Mouse (Mus musculus) cerebellum, adult 9-10 months (tissue): Measurements from ENCODE around the gene Arhgef38.

Experiments used
- DNase-seq: peaks from one replicate; pipeline ENCODE4 v3.0.0; 2022

The Arhgef38 gene

GRCm38 (mm10) chr3:133234821-133235295 lies at the start of gene Arhgef38:
Arhgef38 (minus strand) TSS chr3:133234949.
- DNase-seq: no peak

- peak; percentile 76 for DNase-seq
These were observed 37.1 kb upstream of the Arhgef38 start for GRCm38 (mm10) chr3:133271887-133272286.

GRCm38 (mm10) chr3:133258860-133259259 lies 24.1 kb upstream of the Arhgef38 start:
- no peak for DNase-seq

- DNase-seq: no peak
These were observed 21.1 kb upstream of the Arhgef38 start for GRCm38 (mm10) chr3:133255842-133256241.

- peak; percentile 9 for DNase-seq
These were observed 9.3 kb upstream of the Arhgef38 start for GRCm38 (mm10) chr3:133244027-133244426.

GRCm38 (mm10) chr3:133241916-133242315 lies 7.2 kb upstream of the Arhgef38 start:
- DNase-seq: no peak

- no peak for DNase-seq
These were observed 756 bp downstream of the Arhgef38 start for GRCm38 (mm10) chr3:133233993-133234392.

GRCm38 (mm10) chr3:133230427-133230826 lies 4.3 kb downstream of the Arhgef38 start:
- no peak for DNase-seq

- no peak for DNase-seq
These were observed 5.2 kb downstream of the Arhgef38 start for GRCm38 (mm10) chr3:133229594-133229993.

GRCm38 (mm10) chr3:133227258-133228012 lies 7.3 kb downstream of the Arhgef38 start:
- no peak for DNase-seq

GRCm38 (mm10) chr3:133218501-133218900 lies 16.2 kb downstream of the Arhgef38 start:
- DNase-seq: no peak

- no peak for DNase-seq
These were observed 19.4 kb downstream of the Arhgef38 start for GRCm38 (mm10) chr3:133215198-133215819.

GRCm38 (mm10) chr3:133213434-133214114 lies 21.2 kb downstream of the Arhgef38 start:
- no peak for DNase-seq

- DNase-seq: no peak
These were observed 23.4 kb downstream of the Arhgef38 start for GRCm38 (mm10) chr3:133211324-133211723.

- no peak for DNase-seq
These were observed 31.0 kb downstream of the Arhgef38 start for GRCm38 (mm10) chr3:133203713-133204112.

- no peak for DNase-seq
These were observed 32.6 kb downstream of the Arhgef38 start for GRCm38 (mm10) chr3:133202171-133202570.

- DNase-seq: no peak
These were observed 45.8 kb downstream of the Arhgef38 start for GRCm38 (mm10) chr3:133188930-133189329.

- DNase-seq: no peak
These were observed 47.2 kb downstream of the Arhgef38 start for GRCm38 (mm10) chr3:133187524-133187923.

GRCm38 (mm10) chr3:133176033-133176750 lies 58.6 kb downstream of the Arhgef38 start:
- DNase-seq: no peak

- DNase-seq: no peak
These were observed 62.5 kb downstream of the Arhgef38 start for GRCm38 (mm10) chr3:133172291-133172690.

- DNase-seq: peak; percentile 37
These were observed 65.0 kb downstream of the Arhgef38 start for GRCm38 (mm10) chr3:133169737-133170136.

GRCm38 (mm10) chr3:133167550-133167949 lies 67.2 kb downstream of the Arhgef38 start:
- no peak for DNase-seq

GRCm38 (mm10) chr3:133165130-133165529 lies 69.6 kb downstream of the Arhgef38 start:
- peak; percentile 81 for DNase-seq
